Mouse (Mus musculus) monocyte, adult 5-6 weeks (primary cell): ENCODE data around the gene Vmn2r15. TPM values are rescaled to one million over a fixed set of nuclear protein-coding genes. Genes with fewer than 3 reads are reported as not detected.

Experiments used
- ATAC-seq: fragments of 153-309, 156-312 bp; replicated peaks from 2 replicates; pipeline ENCODE4 v1.8.0; 2017; ENCODE audit warnings: mild to moderate bottlenecking; ENCODE audit not compliant: low TSS enrichment, insufficient number of reproducible peaks, severe bottlenecking, poor library complexity, low FRiP score
- total RNA-seq: library from RNA; stranded (forward); fragments of 200-1000, 200-491, 200-594 nt; gene quantifications from 3 replicates; pipeline ENCODE4 v1.2.3, GENCODE M21; 2017

The Vmn2r15 gene
- total RNA-seq: not detected in 3 replicates

- no peak for ATAC-seq
Measured at GRCm38 (mm10) chr5:109297544-109297943, at the start of gene Vmn2r15. Gene Vmn2r15 (minus strand): TSS chr5:109297644.

GRCm38 (mm10) chr5:109329862-109330261 lies 32.4 kb upstream of the Vmn2r15 start, which contains the start of gene Vmn2r16:
Gene Vmn2r16 (plus strand): TSS chr5:109330162.
- ATAC-seq: no peak

GRCm38 (mm10) chr5:109294655-109295054 lies 2.8 kb downstream of the Vmn2r15 start:
- ATAC-seq: no peak

Other genes with a start within 250 kb of the Vmn2r15 start
- gene Vmn2r11, start 238.1 kb downstream of the Vmn2r15 start, total RNA-seq: not detected in 3 replicates
- not detected in 3 replicates for gene Vmn2r12, start 199.7 kb downstream of the Vmn2r15 start, total RNA-seq
- gene Vmn2r13, start 105.4 kb downstream of the Vmn2r15 start, total RNA-seq: not detected in 3 replicates
- not detected in 3 replicates for gene Vmn2r14, start 72.9 kb downstream of the Vmn2r15 start, total RNA-seq
- gene Vmn2r16, start 32.5 kb upstream of the Vmn2r15 start, total RNA-seq: not detected in 3 replicates
- gene Vmn2r17, start 122.0 kb upstream of the Vmn2r15 start, total RNA-seq: not detected in 3 replicates